Mouse (Mus musculus): ENCODE results near the gene Car2. TPM values are rescaled to one million over a fixed set of nuclear protein-coding genes. Genes with fewer than 3 reads are reported as not detected.
A peak's percentile ranks its signal among the peaks of the same experiment; 100 is the strongest.

Car2 gene
- polyA plus RNA-seq, 1 experiment, result 30.9 TPM

DNA sequence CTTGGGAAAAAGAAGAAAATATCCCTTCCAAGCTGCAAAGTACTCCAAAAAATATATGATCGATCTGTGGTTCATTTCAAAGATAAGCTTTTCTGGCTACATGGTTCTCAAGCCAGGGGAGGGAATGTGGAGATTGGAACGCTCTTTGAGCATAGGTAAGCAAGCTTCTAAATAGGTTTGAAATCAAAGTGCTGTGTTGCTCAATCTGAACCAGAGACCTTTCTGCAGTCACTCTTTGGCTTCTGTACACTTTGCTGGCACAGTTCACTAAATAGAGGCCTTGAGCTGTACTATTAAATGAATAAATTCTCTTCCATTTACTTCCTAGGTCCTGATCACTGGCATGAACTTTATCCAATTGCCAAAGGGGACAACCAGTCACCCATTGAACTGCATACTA, 22.2 kb upstream of the Car2 start:
- no peak overlapping the region for H3K27ac ChIP-seq (ENCODE audit: control insufficient read depth, insufficient read depth, low read length)
- TF ChIP-seq POLR2A (IDR thresholded peaks at IDR 0.05; ENCODE audit: control insufficient read depth, extremely low read depth, insufficient read depth, low read length, poor library complexity) (no peak), CTCF (IDR thresholded peaks at IDR 0.05; ENCODE audit: borderline replicate concordance, control insufficient read depth, extremely low read depth, insufficient read depth, low read length, poor library complexity) (no peak)
- H3K36me3 ChIP-seq (ENCODE audit: control insufficient read depth, insufficient read depth, low read length), result no peaks in the 10 kb centered on the region
- no peaks in the 10 kb centered on the region for H3K27me3 ChIP-seq (ENCODE audit: control insufficient read depth, insufficient read depth, low read length)
- no peaks in the 10 kb centered on the region for H3K4me1 ChIP-seq (replicated peaks; ENCODE audit: control insufficient read depth, insufficient read depth, low read length)
- H3K4me3 ChIP-seq (ENCODE audit: control insufficient read depth, insufficient read depth, low read length), result no peak overlapping the region
- WGBS, result 98% methylated on average over 2 of the region's 2 CpGs
- DNase-seq, result no peak

- Histone ChIP-seq H3K27ac (ENCODE audit: control insufficient read depth, insufficient read depth, low read length) (no peak overlapping the region), H3K4me1 (replicated peaks; ENCODE audit: control insufficient read depth, insufficient read depth, low read length) (peaks cover 2% of the 10 kb centered on the region; the same call in 1 of the 2 replicates), H3K4me3 (ENCODE audit: control insufficient read depth, insufficient read depth, low read length) (no peak overlapping the region), H3K27me3 (ENCODE audit: control insufficient read depth, insufficient read depth, low read length) (no peaks in the 10 kb centered on the region), H3K36me3 (ENCODE audit: control insufficient read depth, insufficient read depth, low read length) (no peaks in the 10 kb centered on the region)
- WGBS, result 65% methylated on average over 2 of the region's 2 CpGs
- DNase-seq, result no peak
- TF ChIP-seq POLR2A (IDR thresholded peaks at IDR 0.05; ENCODE audit: control insufficient read depth, extremely low read depth, insufficient read depth, low read length, poor library complexity) (no peak), CTCF (IDR thresholded peaks at IDR 0.05; ENCODE audit: borderline replicate concordance, control insufficient read depth, extremely low read depth, insufficient read depth, low read length, poor library complexity) (no peak)
These were observed 20.1 kb upstream of the Car2 start for GRCm38 (mm10) chr3:14865941-14866340.

DNA sequence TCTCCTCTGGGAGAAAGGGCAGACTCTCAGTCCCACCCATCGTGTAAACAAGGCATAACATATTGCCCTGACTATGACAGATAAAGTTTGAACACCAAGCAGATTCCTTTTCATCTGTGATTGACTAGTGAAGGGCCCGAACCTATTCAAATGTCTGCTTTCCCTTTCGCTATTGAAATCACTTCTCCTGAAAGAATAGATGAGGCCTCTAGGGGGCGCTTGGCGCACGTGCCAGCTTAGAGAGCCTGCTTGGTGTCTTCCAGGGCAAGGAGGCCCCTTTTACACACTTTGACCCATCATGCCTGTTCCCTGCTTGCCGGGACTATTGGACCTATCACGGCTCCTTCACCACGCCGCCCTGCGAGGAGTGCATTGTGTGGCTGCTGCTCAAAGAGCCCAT, 16.3 kb upstream of the Car2 start:
- Histone ChIP-seq H3K36me3 (ENCODE audit: control insufficient read depth, insufficient read depth, low read length) (no peaks in the 10 kb centered on the region), H3K27ac (ENCODE audit: control insufficient read depth, insufficient read depth, low read length) (no peak overlapping the region), H3K4me3 (ENCODE audit: control insufficient read depth, insufficient read depth, low read length) (no peak overlapping the region), H3K4me1 (replicated peaks; ENCODE audit: control insufficient read depth, insufficient read depth, low read length) (peaks cover 2% of the 10 kb centered on the region; the same call in 1 of the 2 replicates), H3K27me3 (ENCODE audit: control insufficient read depth, insufficient read depth, low read length) (no peaks in the 10 kb centered on the region)
- TF ChIP-seq POLR2A (IDR thresholded peaks at IDR 0.05; ENCODE audit: control insufficient read depth, extremely low read depth, insufficient read depth, low read length, poor library complexity) (no peak), CTCF (IDR thresholded peaks at IDR 0.05; ENCODE audit: borderline replicate concordance, control insufficient read depth, extremely low read depth, insufficient read depth, low read length, poor library complexity) (peak; percentile 71; the same call in 1 of the 2 replicates)
- 20% methylated on average over 11 of the region's 11 CpGs for WGBS
- DNase-seq, result peak; percentile 81

GRCm38 (mm10) chr3:14870528-14870927, 15.5 kb upstream of the Car2 start:
- Histone ChIP-seq H3K27me3 (ENCODE audit: control insufficient read depth, insufficient read depth, low read length) (no peaks in the 10 kb centered on the region), H3K36me3 (ENCODE audit: control insufficient read depth, insufficient read depth, low read length) (no peaks in the 10 kb centered on the region), H3K4me1 (replicated peaks; ENCODE audit: control insufficient read depth, insufficient read depth, low read length) (peaks cover 2% of the 10 kb centered on the region; the same call in 1 of the 2 replicates), H3K4me3 (ENCODE audit: control insufficient read depth, insufficient read depth, low read length) (no peak overlapping the region), H3K27ac (ENCODE audit: control insufficient read depth, insufficient read depth, low read length) (no peak overlapping the region)
- no peak for DNase-seq
- 57% methylated on average over 1 of the region's 1 CpGs for WGBS
- TF ChIP-seq CTCF (IDR thresholded peaks at IDR 0.05; ENCODE audit: borderline replicate concordance, control insufficient read depth, extremely low read depth, insufficient read depth, low read length, poor library complexity) (no peak), POLR2A (IDR thresholded peaks at IDR 0.05; ENCODE audit: control insufficient read depth, extremely low read depth, insufficient read depth, low read length, poor library complexity) (no peak)

GRCm38 (mm10) chr3:14871386-14871785, 14.7 kb upstream of the Car2 start:
- H3K27ac ChIP-seq (ENCODE audit: control insufficient read depth, insufficient read depth, low read length), result no peak overlapping the region
- DNase-seq, result peak; percentile 55
- 11% methylated on average over 7 of the region's 7 CpGs for WGBS
- no peaks in the 10 kb centered on the region for H3K36me3 ChIP-seq (ENCODE audit: control insufficient read depth, insufficient read depth, low read length)
- peaks cover 2% of the 10 kb centered on the region; the same call in 1 of the 2 replicates for H3K4me1 ChIP-seq (replicated peaks; ENCODE audit: control insufficient read depth, insufficient read depth, low read length)
- H3K4me3 ChIP-seq (ENCODE audit: control insufficient read depth, insufficient read depth, low read length), result no peak overlapping the region
- TF ChIP-seq POLR2A (IDR thresholded peaks at IDR 0.05; ENCODE audit: control insufficient read depth, extremely low read depth, insufficient read depth, low read length, poor library complexity) (no peak), CTCF (IDR thresholded peaks at IDR 0.05; ENCODE audit: borderline replicate concordance, control insufficient read depth, extremely low read depth, insufficient read depth, low read length, poor library complexity) (no peak)
- no peaks in the 10 kb centered on the region for H3K27me3 ChIP-seq (ENCODE audit: control insufficient read depth, insufficient read depth, low read length)

- Histone ChIP-seq H3K27me3 (ENCODE audit: control insufficient read depth, insufficient read depth, low read length) (no peaks in the 10 kb centered on the region), H3K36me3 (ENCODE audit: control insufficient read depth, insufficient read depth, low read length) (no peaks in the 10 kb centered on the region), H3K27ac (ENCODE audit: control insufficient read depth, insufficient read depth, low read length) (no peak overlapping the region), H3K4me3 (ENCODE audit: control insufficient read depth, insufficient read depth, low read length) (no peak overlapping the region), H3K4me1 (replicated peaks; ENCODE audit: control insufficient read depth, insufficient read depth, low read length) (peaks cover 2% of the 10 kb centered on the region; the same call in 1 of the 2 replicates)
- no peak for DNase-seq
- WGBS, result 64% methylated on average over 8 of the region's 8 CpGs
- TF ChIP-seq POLR2A (IDR thresholded peaks at IDR 0.05; ENCODE audit: control insufficient read depth, extremely low read depth, insufficient read depth, low read length, poor library complexity) (no peak), CTCF (IDR thresholded peaks at IDR 0.05; ENCODE audit: borderline replicate concordance, control insufficient read depth, extremely low read depth, insufficient read depth, low read length, poor library complexity) (no peak)
These were observed 11.6 kb upstream of the Car2 start for GRCm38 (mm10) chr3:14874402-14875040.

Data from thymus, adult 2 months (tissue).